Mouse (Mus musculus): Measurements from ENCODE around the gene Kcnh1. TPM values are rescaled to one million over a fixed set of nuclear protein-coding genes. Genes with fewer than 3 reads are reported as not detected.

Kcnh1 gene
- total and polyA plus RNA-seq, 2 experiments from 2014 or later: 0.10 to 0.31 TPM

- Histone ChIP-seq H3K4me3 (ENCODE audit: low read depth, low read length) (no peak overlapping the region), H3K4me1 (ENCODE audit: control insufficient read depth, insufficient read depth) (no peaks in the 10 kb centered on the region), H3K4me2 (ENCODE audit: low read depth, low read length) (no peak overlapping the region), H3K9ac (replicated peaks; ENCODE audit: low read depth, low read length) (no peak overlapping the region), H3K9me3 (replicated peaks; ENCODE audit: control insufficient read depth, low read length) (no peaks in the 10 kb centered on the region), H3K36me3 (replicated peaks; ENCODE audit: control insufficient read depth, insufficient read depth, low read length) (no peaks in the 10 kb centered on the region), H3K27ac (ENCODE audit: low read depth) (no peak overlapping the region), H3K27me3 (ENCODE audit: control insufficient read depth, insufficient read depth, low read length) (no peaks in the 10 kb centered on the region)
- no peak for ATAC-seq (ENCODE audit: insufficient read depth, low read depth)
- no peak for TF ChIP-seq EP300 (IDR thresholded peaks at IDR 0.05; ENCODE audit: low read depth)
- TF ChIP-seq CTCF (IDR thresholded peaks at IDR 0.05; ENCODE audit: low read depth): no peak
- WGBS: 59% methylated on average over 7 of the region's 7 CpGs
- DNase-seq (ENCODE audit: low spot score): no peak
Measured at GRCm38 (mm10) chr1:192391041-192391440, 200.5 kb downstream of the Kcnh1 start.

- no peak overlapping the region for H3K27ac ChIP-seq (ENCODE audit: low read depth)
- H3K27me3 ChIP-seq (ENCODE audit: control insufficient read depth, insufficient read depth, low read length): no peaks in the 10 kb centered on the region
- H3K9ac ChIP-seq (replicated peaks; ENCODE audit: low read depth, low read length): no peak overlapping the region
- H3K4me1 ChIP-seq (ENCODE audit: control insufficient read depth, insufficient read depth): no peaks in the 10 kb centered on the region
- 75% methylated on average over 2 of the region's 2 CpGs for WGBS
- no peak overlapping the region for H3K4me3 ChIP-seq (ENCODE audit: low read depth, low read length)
- H3K4me2 ChIP-seq (ENCODE audit: low read depth, low read length): no peak overlapping the region
- ATAC-seq (ENCODE audit: insufficient read depth, low read depth) (no peak), DNase-seq (ENCODE audit: low spot score) (no peak)
- TF ChIP-seq EP300 (IDR thresholded peaks at IDR 0.05; ENCODE audit: low read depth): no peak
- TF ChIP-seq CTCF (IDR thresholded peaks at IDR 0.05; ENCODE audit: low read depth): no peak
- no peaks in the 10 kb centered on the region for H3K36me3 ChIP-seq (replicated peaks; ENCODE audit: control insufficient read depth, insufficient read depth, low read length)
- H3K9me3 ChIP-seq (replicated peaks; ENCODE audit: control insufficient read depth, low read length): no peaks in the 10 kb centered on the region
Measured at GRCm38 (mm10) chr1:192392232-192392631, 201.7 kb downstream of the Kcnh1 start.

GRCm38 (mm10) chr1:192399667-192400490 is 209.3 kb downstream of the Kcnh1 start:
- Histone ChIP-seq H3K9me3 (replicated peaks; ENCODE audit: control insufficient read depth, low read length) (no peaks in the 10 kb centered on the region), H3K4me3 (ENCODE audit: low read depth, low read length) (no peak overlapping the region), H3K36me3 (replicated peaks; ENCODE audit: control insufficient read depth, insufficient read depth, low read length) (no peaks in the 10 kb centered on the region), H3K9ac (replicated peaks; ENCODE audit: low read depth, low read length) (no peak overlapping the region), H3K27me3 (ENCODE audit: control insufficient read depth, insufficient read depth, low read length) (no peaks in the 10 kb centered on the region), H3K4me1 (ENCODE audit: control insufficient read depth, insufficient read depth) (no peaks in the 10 kb centered on the region), H3K4me2 (ENCODE audit: low read depth, low read length) (no peak overlapping the region), H3K27ac (ENCODE audit: low read depth) (no peak overlapping the region)
- WGBS: 73% methylated on average over 14 of the region's 14 CpGs
- TF ChIP-seq CTCF (IDR thresholded peaks at IDR 0.05; ENCODE audit: low read depth) (no peak), EP300 (IDR thresholded peaks at IDR 0.05; ENCODE audit: low read depth) (no peak)
- DNase-seq (ENCODE audit: low spot score) (no peak), ATAC-seq (ENCODE audit: insufficient read depth, low read depth) (no peak)

- Histone ChIP-seq H3K4me1 (ENCODE audit: control insufficient read depth, insufficient read depth) (no peaks in the 10 kb centered on the region), H3K9ac (replicated peaks; ENCODE audit: low read depth, low read length) (no peak overlapping the region), H3K4me3 (ENCODE audit: low read depth, low read length) (no peak overlapping the region), H3K27ac (ENCODE audit: low read depth) (no peak overlapping the region), H3K9me3 (replicated peaks; ENCODE audit: control insufficient read depth, low read length) (no peaks in the 10 kb centered on the region), H3K36me3 (replicated peaks; ENCODE audit: control insufficient read depth, insufficient read depth, low read length) (no peaks in the 10 kb centered on the region), H3K27me3 (ENCODE audit: control insufficient read depth, insufficient read depth, low read length) (no peaks in the 10 kb centered on the region), H3K4me2 (ENCODE audit: low read depth, low read length) (no peak overlapping the region)
- TF ChIP-seq EP300 (IDR thresholded peaks at IDR 0.05; ENCODE audit: low read depth) (no peak), CTCF (IDR thresholded peaks at IDR 0.05; ENCODE audit: low read depth) (no peak)
- DNase-seq (ENCODE audit: low spot score) (no peak), ATAC-seq (ENCODE audit: insufficient read depth, low read depth) (no peak)
- WGBS: 32% methylated on average over 4 of the region's 4 CpGs
Measured at GRCm38 (mm10) chr1:192400991-192401390, 210.4 kb downstream of the Kcnh1 start.

GRCm38 (mm10) chr1:192402911-192403704 is 212.5 kb downstream of the Kcnh1 start:
- Histone ChIP-seq H3K27ac (ENCODE audit: low read depth) (no peak overlapping the region), H3K9ac (replicated peaks; ENCODE audit: low read depth, low read length) (no peak overlapping the region), H3K9me3 (replicated peaks; ENCODE audit: control insufficient read depth, low read length) (no peaks in the 10 kb centered on the region), H3K36me3 (replicated peaks; ENCODE audit: control insufficient read depth, insufficient read depth, low read length) (no peaks in the 10 kb centered on the region), H3K4me1 (ENCODE audit: control insufficient read depth, insufficient read depth) (no peaks in the 10 kb centered on the region), H3K27me3 (ENCODE audit: control insufficient read depth, insufficient read depth, low read length) (no peaks in the 10 kb centered on the region), H3K4me3 (ENCODE audit: low read depth, low read length) (no peak overlapping the region), H3K4me2 (ENCODE audit: low read depth, low read length) (no peak overlapping the region)
- DNase-seq (ENCODE audit: low spot score) (no peak), ATAC-seq (ENCODE audit: insufficient read depth, low read depth) (no peak)
- TF ChIP-seq CTCF (IDR thresholded peaks at IDR 0.05; ENCODE audit: low read depth) (no peak), EP300 (IDR thresholded peaks at IDR 0.05; ENCODE audit: low read depth) (no peak)
- WGBS: 65% methylated on average over 8 of the region's 8 CpGs

Measured in heart, postnatal 0 days (tissue).